Mouse (Mus musculus) cerebellum, adult 11-12 months (tissue): ENCODE results near the gene Bmp3.

Source experiments
- DNase-seq: peaks from one replicate; pipeline ENCODE4 v3.0.0; 2022

Gene Bmp3

DNA sequence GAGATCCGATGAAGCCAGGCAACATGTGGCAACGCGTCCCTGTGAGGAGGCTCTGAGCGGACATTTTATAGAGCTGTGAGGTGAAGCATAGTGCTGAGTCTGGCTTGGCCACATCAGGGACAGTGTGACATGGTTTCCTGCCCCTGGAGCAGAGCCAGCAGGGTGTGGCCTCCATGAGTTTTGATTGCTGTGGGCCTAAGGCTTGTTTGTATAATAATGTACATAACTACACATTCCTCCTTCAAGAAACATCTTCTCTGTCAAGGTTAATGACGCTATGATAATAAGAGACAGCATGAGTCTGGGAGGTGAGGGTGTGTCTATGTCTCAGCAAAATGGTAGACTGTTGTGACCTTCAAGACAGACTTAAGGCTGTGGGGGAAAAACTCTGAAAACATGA, 64.5 kb downstream of the Bmp3 start:
- DNase-seq: no peak

GRCm38 (mm10) chr5:98921608-98922007, 67.4 kb downstream of the Bmp3 start:
- DNase-seq: no peak

DNA sequence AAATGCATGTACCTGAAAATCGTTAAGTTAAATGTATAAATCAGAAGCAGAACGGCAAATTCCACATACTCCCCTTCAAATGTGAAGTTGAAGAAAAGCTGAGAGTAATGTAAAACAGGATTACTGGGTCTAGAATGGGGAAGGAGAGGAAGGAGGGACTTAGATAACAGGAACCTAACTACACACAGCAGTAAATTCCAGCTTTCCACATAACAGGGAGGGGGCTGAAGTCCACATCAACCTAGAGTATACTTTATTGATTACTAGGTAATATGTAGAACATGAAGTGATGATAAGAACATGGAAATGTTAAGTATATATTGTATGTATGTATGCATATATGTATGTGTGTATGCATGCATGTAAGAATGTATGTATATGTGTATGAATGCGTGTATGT, 68.7 kb downstream of the Bmp3 start:
- no peak for DNase-seq
